Mouse (Mus musculus) spleen, postnatal 10 days (tissue): ENCODE measurements at regions not wholly inside any gene's neighbourhood (a gene's known extent, or its start where the extent isn't known, plus 50 kb on each side); places are given as distances from the start of the nearest gene placed in this dataset.

Source experiments
- DNase-seq, 2 experiments: peaks; one replicate each; pipeline ENCODE4 v3.0.0; 2021 to 2022; ENCODE audit warnings: low spot score in 2 of 2

GRCm38 (mm10) chr2:148107607-148108115 lies 60.9 kb upstream of the Foxa2 start:
- no peak for DNase-seq

- no peak for DNase-seq
Observed at GRCm38 (mm10) chr2:148110149-148110548, 63.4 kb upstream of the Foxa2 start.

DNA sequence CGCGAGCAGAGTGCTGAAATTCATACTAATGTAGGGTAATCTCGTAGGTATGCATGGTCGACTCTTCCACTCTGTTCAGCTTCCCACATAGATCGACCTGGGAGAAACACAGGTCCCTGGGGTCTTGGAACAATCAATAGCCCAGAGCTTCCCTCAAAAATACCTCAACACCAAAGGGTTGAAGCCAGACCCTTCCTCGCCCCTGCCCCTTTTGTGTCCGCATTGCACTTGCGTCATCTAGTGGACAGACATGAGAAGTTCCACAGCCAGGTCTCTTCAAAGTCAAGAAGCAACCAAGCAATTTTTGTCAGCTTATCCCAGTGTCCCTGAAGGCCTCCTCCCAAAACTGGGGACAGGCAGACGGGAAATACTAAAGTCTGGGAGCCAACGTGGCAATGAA lies 65.1 kb upstream of the Foxa2 start:
- DNase-seq: no peak

DNA sequence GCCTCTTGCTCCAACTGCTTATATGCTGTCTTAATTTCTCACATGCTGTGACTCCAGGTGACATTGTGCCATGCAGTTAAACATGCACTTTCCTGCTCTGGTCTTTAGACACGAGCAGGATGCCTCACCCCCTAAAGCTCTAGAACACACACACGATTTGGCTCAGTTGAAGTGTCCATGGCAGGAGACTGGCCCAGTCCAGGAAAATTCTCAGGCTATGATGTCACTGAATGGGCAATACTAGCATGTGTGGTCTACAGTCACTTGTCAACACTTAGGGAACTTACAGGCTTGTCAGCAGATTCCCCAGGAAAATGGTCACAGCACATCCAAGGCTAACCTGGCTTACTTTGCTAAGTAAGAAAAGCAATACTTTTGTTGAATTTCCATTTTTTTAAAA lies 66.4 kb upstream of the Foxa2 start:
- DNase-seq: no peak

- no peak for DNase-seq
Observed at GRCm38 (mm10) chr2:148114600-148114999, 67.8 kb upstream of the Foxa2 start.

DNA sequence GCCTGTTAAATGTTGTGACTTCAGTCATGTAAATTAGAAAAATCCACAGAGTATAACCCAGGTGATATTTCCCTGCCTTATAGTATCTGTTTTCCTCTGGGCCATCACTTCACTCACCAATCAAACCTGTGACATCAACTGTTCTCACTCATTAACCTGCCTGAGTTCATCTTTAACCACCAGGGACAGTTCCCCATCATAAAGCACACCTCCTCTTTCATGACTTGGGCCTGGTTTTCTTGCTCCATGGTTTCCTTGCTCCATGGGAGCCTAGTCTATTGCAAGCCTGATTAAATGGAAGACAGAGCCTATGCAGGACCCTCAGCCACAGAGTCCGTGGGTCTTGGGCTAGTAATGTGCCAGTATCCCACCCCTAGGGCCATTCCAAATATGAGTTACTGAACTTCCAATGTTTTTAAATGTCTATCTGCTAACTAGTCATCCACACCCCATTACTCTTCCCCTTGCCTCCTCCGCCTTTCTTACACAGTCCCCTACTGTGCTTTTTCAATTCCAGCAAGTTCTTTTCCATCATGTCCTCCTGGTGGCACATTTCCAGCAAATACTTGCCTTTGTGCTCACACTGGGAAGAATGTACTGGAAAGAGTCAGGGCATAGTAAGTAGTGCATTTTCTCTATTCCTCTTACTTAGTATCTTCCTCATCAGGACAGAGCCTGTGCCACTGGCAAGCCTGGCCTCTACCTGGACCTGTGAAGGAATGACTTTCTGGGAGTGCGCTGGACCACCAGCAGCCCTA lies 69.4 kb upstream of the Foxa2 start:
- no peak for DNase-seq

- no peak for DNase-seq
Observed at GRCm38 (mm10) chr2:148117420-148117819, 70.7 kb upstream of the Foxa2 start.

DNA sequence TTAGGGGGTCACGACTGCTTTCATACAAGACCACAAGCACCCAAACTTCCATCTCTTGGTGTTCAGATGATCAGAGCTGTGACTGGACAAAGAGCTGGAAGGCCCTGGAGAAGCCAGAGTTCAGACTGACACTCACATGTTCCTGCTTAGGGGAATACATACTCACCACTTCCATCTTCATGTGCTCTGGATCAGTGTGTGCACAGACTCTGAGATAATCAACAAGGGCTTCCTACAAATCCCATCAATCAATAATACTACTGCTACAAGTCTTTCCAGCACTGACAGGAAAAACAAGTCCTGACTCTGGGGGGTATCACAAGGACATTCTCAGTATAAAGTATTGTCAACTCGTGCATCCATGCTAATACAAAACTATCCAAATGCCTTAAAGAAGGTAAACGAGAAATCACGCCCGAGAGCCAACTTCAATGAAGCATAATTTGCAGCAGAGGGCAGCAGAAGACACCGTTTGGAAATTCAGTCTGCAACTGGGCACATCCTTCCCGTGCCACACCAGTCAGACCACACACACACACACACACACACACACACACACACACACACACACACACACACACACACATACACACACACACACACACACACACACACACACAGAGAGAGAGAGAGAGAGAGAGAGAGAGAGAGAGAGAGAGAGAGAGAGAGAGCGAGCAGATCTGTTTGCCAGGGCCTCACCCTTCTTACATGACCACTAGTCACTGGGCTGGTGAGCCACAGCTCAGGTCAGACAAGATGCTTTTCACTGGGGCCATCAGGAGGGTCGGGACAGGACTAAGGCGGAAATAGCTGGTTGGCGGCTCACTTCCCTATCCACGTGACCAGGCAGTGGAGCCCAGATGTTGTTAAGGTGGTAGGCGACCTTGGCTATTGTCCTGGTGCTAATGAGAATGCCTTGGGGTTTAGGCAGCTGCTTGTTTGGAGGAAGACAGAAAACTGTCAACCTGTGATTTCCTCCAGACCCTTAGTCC lies 75.4 kb upstream of the Foxa2 start:
- DNase-seq: peak in 1 of 2 experiments; percentile 17

- DNase-seq: no peak
Observed at GRCm38 (mm10) chr2:148123780-148124179, 77.0 kb upstream of the Foxa2 start.

DNA sequence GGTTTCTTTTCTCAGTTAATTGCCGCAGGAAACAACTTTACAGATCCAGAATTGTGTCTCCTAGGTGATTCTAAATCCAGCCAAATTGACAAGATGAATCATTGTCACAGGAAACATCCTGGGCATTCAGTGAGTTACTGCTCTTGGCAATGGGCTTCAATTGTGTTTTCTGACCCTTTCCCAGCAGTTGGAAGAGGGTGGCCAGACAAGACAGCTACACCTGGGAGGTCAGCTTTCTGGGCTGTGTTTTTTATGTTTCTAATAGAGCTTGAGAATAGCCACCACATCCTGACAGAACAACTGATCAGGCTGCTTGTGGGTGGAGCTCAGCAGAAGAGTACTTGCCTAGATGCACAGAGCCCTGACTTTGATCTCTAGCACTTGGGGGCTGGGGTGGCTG lies 87.0 kb upstream of the Foxa2 start:
- DNase-seq: no peak

- DNase-seq: no peak
Observed at GRCm38 (mm10) chr2:148141936-148142335, 95.2 kb upstream of the Foxa2 start.

- no peak for DNase-seq
Observed at GRCm38 (mm10) chr2:148144816-148145215, 98.0 kb upstream of the Foxa2 start.

DNA sequence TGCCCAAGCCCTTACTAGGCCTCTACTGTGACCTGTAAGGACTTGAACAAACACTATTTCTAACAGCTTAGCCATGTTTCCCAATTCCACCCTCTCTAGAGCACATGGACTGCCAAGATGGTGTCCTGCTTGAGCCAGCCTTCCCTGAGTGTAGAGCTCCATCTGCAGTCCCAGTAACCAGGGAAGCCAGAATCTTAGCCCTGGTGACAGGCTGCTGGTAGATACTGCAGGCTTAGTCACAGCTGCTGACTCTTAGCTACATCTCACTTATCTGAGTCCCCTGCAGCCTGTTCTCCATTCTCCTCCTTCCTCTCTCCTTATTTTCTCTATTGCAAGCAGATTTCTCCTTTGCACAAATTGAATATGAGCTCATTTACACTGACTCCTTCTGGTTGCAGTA lies 101.5 kb upstream of the Foxa2 start:
- no peak for DNase-seq

GRCm38 (mm10) chr2:148149426-148149825 lies 102.7 kb upstream of the Foxa2 start:
- DNase-seq: no peak

DNA sequence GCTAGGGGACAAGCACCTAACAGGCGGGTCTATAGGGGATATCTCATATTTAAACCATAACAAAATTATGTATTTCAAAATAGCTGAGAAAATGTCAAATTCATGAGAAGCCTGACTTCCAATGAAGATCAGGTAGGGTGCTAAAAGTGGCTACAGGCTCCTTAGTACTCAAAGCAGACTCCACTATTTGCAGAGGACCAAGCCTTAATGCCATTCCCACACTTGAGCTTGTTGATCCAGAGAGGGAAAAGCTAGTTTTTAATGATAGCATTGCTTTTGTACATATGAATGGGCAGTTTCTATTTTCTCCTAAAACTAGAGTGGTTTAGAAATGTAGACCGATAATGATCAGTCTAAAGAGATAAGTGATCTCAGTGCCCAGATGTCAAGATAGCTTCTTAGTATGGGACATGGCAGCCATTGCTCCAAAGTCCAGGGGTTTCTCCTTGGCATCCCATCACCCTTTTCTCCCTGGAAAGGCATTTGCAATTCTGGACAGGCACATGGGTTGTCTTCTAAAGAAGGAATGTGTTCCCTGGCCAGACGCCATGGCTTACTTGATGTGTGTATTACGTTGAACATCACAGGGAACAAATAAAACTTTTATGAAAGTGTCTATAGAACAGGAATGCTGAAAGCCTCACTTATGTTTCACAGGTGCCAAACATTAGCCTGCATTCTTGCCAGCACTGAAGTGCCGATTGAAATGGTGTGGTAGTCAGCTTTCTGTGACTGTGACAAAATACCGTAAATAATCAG lies 106.9 kb upstream of the Foxa2 start:
- no peak for DNase-seq

DNA sequence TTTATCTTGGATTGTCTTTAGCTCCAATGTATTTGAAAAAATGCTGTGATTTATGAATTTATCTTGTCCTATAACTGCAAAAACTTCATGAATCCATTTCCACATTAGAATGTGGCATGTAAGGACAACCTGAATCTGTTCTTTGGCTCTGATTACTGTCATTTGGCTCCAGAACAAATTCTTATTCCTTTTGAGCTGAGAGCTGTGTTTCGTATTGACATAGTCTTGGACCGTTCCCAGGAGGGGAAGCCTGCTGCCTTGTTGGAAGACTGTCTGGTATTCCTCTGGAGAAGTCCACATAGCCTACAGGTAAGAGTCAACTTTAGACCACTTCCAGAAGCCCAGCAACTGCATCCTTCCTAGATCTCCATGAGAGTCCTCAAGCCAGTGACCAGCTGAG lies 109.4 kb upstream of the Foxa2 start:
- DNase-seq: no peak

- no peak for DNase-seq
Observed at GRCm38 (mm10) chr2:148159028-148159600, 112.3 kb upstream of the Foxa2 start.

DNA sequence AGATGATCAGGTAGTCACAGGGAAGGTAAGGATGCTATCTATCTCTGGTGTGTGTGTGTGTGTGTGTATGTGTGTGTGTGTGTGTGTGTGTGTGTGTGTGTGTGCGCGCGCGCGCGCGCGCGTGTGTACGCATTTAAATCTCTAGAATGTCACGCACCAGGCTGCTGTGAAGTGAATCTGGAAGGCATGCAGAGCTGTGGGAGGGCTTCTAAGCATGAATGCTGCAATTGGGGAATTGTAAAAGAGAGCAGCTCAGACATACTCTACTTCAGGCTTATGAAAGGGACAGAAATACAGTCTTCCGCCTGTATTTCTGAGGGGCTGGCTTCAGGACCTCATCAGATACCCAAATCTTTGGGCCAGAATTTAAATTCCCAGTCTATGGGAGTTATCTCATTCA lies 114.2 kb upstream of the Foxa2 start:
- no peak for DNase-seq

DNA sequence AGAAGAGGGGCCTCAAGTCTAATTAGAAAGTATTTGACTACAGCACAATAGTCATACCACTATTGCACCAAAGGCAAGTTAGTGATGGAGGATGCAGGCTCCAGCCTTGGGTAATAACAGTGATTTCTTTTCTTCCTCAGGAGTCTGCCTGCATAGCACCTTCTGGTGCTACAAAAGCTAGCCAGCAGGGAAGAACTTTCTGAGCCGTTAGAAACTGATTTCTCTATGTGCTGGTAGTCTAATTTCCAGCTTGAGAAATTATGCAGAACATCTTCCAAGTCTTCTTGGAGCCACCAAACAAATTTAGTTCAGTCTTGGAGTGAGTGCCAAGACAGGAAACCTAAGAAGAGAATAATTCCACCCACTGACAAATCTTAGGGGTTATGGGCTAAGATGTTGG lies 115.2 kb upstream of the Foxa2 start:
- no peak for DNase-seq

DNA sequence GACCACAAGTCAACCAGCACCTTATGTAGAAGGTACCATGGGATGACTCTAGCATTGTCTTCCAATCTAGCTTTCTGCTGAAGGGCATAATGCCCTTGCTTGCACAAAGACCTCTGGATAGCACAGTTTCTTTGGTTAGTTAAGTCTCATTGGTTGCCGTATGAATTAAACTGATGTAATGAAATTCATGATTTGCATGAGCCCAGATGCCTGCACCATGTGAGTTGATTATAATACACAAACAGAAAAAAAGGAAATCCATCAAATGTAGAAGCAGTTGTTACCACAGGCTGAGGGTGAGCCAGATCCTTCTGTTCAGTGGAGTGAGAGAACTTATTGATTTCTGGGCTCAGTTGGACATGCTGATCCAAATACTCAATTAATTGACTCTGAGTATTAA lies 115.8 kb upstream of the Foxa2 start:
- DNase-seq: no peak

- no peak for DNase-seq
Observed at GRCm38 (mm10) chr2:148171113-148171512, 124.3 kb upstream of the Foxa2 start.

- DNase-seq: no peak
Observed at GRCm38 (mm10) chr2:148171699-148172098, 124.9 kb upstream of the Foxa2 start.
